Mouse (Mus musculus) hindbrain, embryonic 14.5 days (tissue): ENCODE results near the gene Elmo1. TPM values are rescaled to one million over a fixed set of nuclear protein-coding genes. Genes with fewer than 3 reads are reported as not detected.

ENCODE experiments used
- ATAC-seq: fragments of 200-750 bp; cut with Nextera tagmentation; 2 replicates; pipeline ENCODE4 v1.8.0; 2017; ENCODE audit warnings: moderate number of reproducible peaks, mild to moderate bottlenecking, moderate TSS enrichment, moderate library complexity; ENCODE audit not compliant: low FRiP score
- DNase-seq: peaks from one replicate; pipeline ENCODE4 v3.0.0-alpha.2; 2015; ENCODE audit warnings: low spot score
- H3K27ac ChIP-seq: fragments of 300-500 bp; sonication (generic); 2 replicates; pipeline ENCODE4 v1.5.1; 2014; ENCODE audit warnings: mild to moderate bottlenecking, moderate library complexity
- H3K27me3 ChIP-seq: fragments of 300-500 bp; sonication (generic); 2 replicates; pipeline ENCODE4 v1.6.1; 2014; ENCODE audit warnings: mild to moderate bottlenecking, low read length, mixed read lengths; ENCODE audit not compliant: control insufficient read depth, insufficient read depth
- H3K36me3 ChIP-seq: fragments of 300-500 bp; sonication (generic); replicated peaks from 2 replicates; pipeline ENCODE4 v1.6.1; 2014; ENCODE audit not compliant: control insufficient read depth, insufficient read depth
- H3K4me1 ChIP-seq: fragments of 300-500 bp; sonication (generic); replicated peaks from 2 replicates; pipeline ENCODE4 v1.6.1; 2014; ENCODE audit warnings: antibody characterized with exemption, low read length, mixed read lengths; ENCODE audit not compliant: control insufficient read depth, insufficient read depth
- H3K4me2 ChIP-seq: fragments of 300-500 bp; sonication (generic); replicated peaks from 2 replicates; pipeline ENCODE4 v1.6.1; 2014; ENCODE audit warnings: mild to moderate bottlenecking, moderate library complexity
- H3K4me3 ChIP-seq: fragments of 300-500 bp; sonication (generic); replicated peaks from 2 replicates; pipeline ENCODE4 v1.5.1; 2014; ENCODE audit warnings: mild to moderate bottlenecking, low read length
- H3K9ac ChIP-seq: fragments of 300-500 bp; sonication (generic); 2 replicates; pipeline ENCODE4 v1.6.1; 2014
- H3K9me3 ChIP-seq: fragments of 300-500 bp; sonication (generic); 2 replicates; pipeline ENCODE4 v1.6.1; 2016; ENCODE audit warnings: low read length; ENCODE audit not compliant: control insufficient read depth
- WGBS: fragments of 180-500 bp; shearing (Covaris S2); extraction: QIAGEN DNeasy Blood & Tissue Kit; methylation state at CpG from one replicate; pipeline ENCODE4 v1.1.7; 2014; 5-methylcytosine and 5-hydroxymethylcytosine counted together
- polyA plus RNA-seq: library from polyadenylated mRNA; unstranded; fragments of >200 nt; fragmentation: Nextera tagmentation; extraction: Ambion mirVana; gene quantifications from 2 replicates; pipeline ENCODE4 v1.2.1, GENCODE M21; 2014

Gene Elmo1
- polyA plus RNA-seq, 1 experiment from 2014 or later: 41.9 TPM

DNA sequence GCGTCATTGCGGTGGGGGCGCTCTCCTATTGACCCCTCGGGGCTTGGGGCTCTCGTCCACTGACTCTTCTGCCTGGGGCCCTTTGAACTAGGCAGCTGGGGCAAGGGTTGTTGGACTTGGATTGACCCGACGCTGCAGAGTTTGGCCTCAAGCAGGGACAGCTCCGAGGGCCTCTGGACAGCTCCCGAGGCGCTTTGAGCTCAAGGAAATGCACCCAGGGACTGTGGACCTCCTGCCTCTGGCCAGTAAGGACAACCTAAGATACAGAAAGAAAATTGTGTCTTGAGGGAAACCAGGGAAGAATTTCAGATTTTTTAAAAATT, 1.2 kb downstream of the Elmo1 start:
- Histone ChIP-seq H3K4me2 (peak overlapping the region; percentile 98), H3K9me3 (no peaks in the 10 kb centered on the region), H3K27me3 (peaks cover 7% of the 10 kb centered on the region), H3K9ac (peak overlapping the region; percentile 77), H3K4me1 (no peaks in the 10 kb centered on the region), H3K4me3 (peak overlapping the region; percentile 65), H3K27ac (no peak overlapping the region), H3K36me3 (no peaks in the 10 kb centered on the region)
- ATAC-seq (no peak), DNase-seq (no peak)
- WGBS: 1% methylated on average over 10 of the region's 10 CpGs

GRCm38 (mm10) chr13:20092301-20092700, 1.9 kb downstream of the Elmo1 start:
- H3K4me2 ChIP-seq: no peak overlapping the region
- no peak overlapping the region for H3K4me3 ChIP-seq

DNA sequence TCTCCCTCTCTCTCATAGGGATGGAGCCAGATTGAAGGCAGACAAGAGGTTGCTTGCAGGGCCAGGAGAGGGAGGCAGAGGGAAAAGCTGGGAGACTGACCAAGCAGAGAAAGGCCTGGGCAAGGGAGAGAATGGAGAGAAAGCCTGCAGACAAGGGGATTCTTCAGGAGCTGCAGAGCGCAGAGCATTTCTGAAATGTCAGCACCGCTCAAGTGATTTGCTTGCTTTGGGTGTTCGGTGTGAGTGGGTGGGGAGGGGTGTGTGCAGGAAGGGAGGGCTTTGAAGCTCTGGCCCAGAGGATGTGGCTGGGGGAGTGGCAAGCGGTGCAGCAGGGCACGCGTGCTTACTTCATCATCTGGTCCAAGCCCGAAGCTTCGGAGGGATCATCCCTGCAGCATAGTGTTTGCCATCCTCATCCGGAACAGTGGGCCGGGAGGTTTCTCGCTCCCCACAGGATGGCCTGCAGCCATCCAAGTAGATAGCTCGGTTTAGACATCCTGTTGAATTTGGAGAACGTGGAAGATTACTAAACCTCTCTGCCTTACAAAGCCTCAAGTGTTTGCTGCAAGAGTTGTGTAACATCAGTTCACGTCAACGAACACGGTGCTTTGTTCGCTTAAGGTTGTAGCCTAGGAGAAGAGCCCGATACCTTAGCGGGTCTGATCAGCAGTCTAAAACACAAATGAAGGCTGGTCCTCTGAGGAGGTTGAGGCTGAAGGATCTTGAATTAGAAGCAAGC, 3.1 kb downstream of the Elmo1 start:
- Histone ChIP-seq H3K36me3 (no peaks in the 10 kb centered on the region), H3K27ac (no peak overlapping the region), H3K4me2 (no peak overlapping the region), H3K9me3 (no peaks in the 10 kb centered on the region), H3K4me1 (no peaks in the 10 kb centered on the region), H3K9ac (no peak overlapping the region), H3K27me3 (peaks cover 3% of the 10 kb centered on the region; the same call in 1 of the 2 replicates), H3K4me3 (no peak overlapping the region)
- 72% methylated on average over 19 of the region's 19 CpGs for WGBS
- ATAC-seq: no peak
- no peak for DNase-seq

More at GRCm38 (mm10) chr13:20092301-20092700, 1.9 kb downstream of the Elmo1 start:
- no peak overlapping the region for H3K9ac ChIP-seq
- no peaks in the 10 kb centered on the region for H3K4me1 ChIP-seq
- WGBS: 88% methylated on average over 3 of the region's 3 CpGs
- DNase-seq: no peak
- H3K27me3 ChIP-seq: peaks cover 7% of the 10 kb centered on the region
- no peak overlapping the region for H3K27ac ChIP-seq
- ATAC-seq: no peak
- no peaks in the 10 kb centered on the region for H3K9me3 ChIP-seq
- no peaks in the 10 kb centered on the region for H3K36me3 ChIP-seq

- Histone ChIP-seq H3K4me2 (no peak overlapping the region), H3K27ac (no peak overlapping the region), H3K9ac (no peak overlapping the region), H3K9me3 (no peaks in the 10 kb centered on the region), H3K36me3 (no peaks in the 10 kb centered on the region), H3K4me1 (0 out of 2 replicates have a peak, but pooled peaks cover 4% of the 10 kb centered on the region), H3K27me3 (no peaks in the 10 kb centered on the region), H3K4me3 (no peak overlapping the region)
- ATAC-seq: no peak
- 94% methylated on average over 4 of the region's 4 CpGs for WGBS
- no peak for DNase-seq
These were observed 4.7 kb downstream of the Elmo1 start for GRCm38 (mm10) chr13:20094916-20095700.

DNA sequence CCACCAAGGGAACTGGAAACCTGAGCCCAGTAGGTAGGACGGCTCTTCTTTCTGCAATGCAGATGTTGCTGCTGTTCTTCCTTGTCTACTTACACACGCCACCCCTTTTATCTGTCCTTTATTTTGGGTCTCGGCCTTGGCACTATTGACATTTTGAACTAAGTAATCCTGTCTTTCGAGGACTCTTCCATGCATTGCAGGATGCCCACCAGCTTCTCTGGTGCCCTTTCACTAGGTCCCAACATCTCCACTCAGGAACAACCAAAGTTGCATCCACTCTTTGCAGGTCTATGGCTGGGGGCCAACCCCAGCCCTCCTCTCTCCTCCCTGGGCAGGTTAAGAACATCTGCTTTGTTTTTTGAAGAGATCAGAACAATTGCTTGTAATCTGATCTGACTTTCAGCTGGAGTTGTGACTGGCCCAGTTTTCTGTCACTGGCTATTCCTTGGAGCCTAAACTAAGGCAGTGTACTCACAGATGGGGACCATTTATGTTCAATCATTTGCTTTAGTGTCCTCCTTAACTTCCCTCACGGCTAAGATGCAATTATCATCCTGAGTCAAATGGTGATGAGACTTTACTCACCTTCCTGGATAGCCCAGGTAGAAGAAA, 6.7 kb downstream of the Elmo1 start:
- 0 out of 2 replicates have a peak, but pooled peaks cover 4% of the 10 kb centered on the region for H3K4me1 ChIP-seq
- H3K9ac ChIP-seq: no peak overlapping the region
- WGBS: 53% methylated on average over 5 of the region's 5 CpGs
- H3K4me3 ChIP-seq: no peak overlapping the region
- no peaks in the 10 kb centered on the region for H3K36me3 ChIP-seq
- no peak overlapping the region for H3K27ac ChIP-seq
- H3K9me3 ChIP-seq: no peaks in the 10 kb centered on the region
- H3K27me3 ChIP-seq: no peaks in the 10 kb centered on the region
- ATAC-seq (no peak), DNase-seq (no peak)
- no peak overlapping the region for H3K4me2 ChIP-seq

GRCm38 (mm10) chr13:20097934-20098593, 7.7 kb downstream of the Elmo1 start:
- 65% methylated on average over 5 of the region's 5 CpGs for WGBS
- H3K27me3 ChIP-seq: no peaks in the 10 kb centered on the region

GRCm38 (mm10) chr13:20098594-20098965, 8.2 kb downstream of the Elmo1 start:
- no peak for ATAC-seq
- H3K4me3 ChIP-seq: no peak overlapping the region
- H3K9ac ChIP-seq: no peak overlapping the region
- 79% methylated on average over 3 of the region's 3 CpGs for WGBS
- no peak overlapping the region for H3K27ac ChIP-seq
- H3K9me3 ChIP-seq: no peaks in the 10 kb centered on the region
- DNase-seq: no peak
- H3K4me2 ChIP-seq: no peak overlapping the region
- H3K36me3 ChIP-seq: no peaks in the 10 kb centered on the region
- 0 out of 2 replicates have a peak, but pooled peaks cover 4% of the 10 kb centered on the region for H3K4me1 ChIP-seq
- no peaks in the 10 kb centered on the region for H3K27me3 ChIP-seq

More at GRCm38 (mm10) chr13:20097934-20098593, 7.7 kb downstream of the Elmo1 start:
- Histone ChIP-seq H3K4me1 (0 out of 2 replicates have a peak, but pooled peaks cover 4% of the 10 kb centered on the region), H3K9me3 (no peaks in the 10 kb centered on the region), H3K9ac (no peak overlapping the region), H3K36me3 (no peaks in the 10 kb centered on the region), H3K4me2 (no peak overlapping the region), H3K27ac (no peak overlapping the region), H3K4me3 (no peak overlapping the region)
- ATAC-seq (no peak), DNase-seq (no peak)

- DNase-seq (no peak), ATAC-seq (no peak)
- no peak overlapping the region for H3K4me2 ChIP-seq
- H3K4me1 ChIP-seq: 0 out of 2 replicates have a peak, but pooled peaks cover 4% of the 10 kb centered on the region
- H3K27ac ChIP-seq: no peak overlapping the region
- no peaks in the 10 kb centered on the region for H3K9me3 ChIP-seq
- WGBS: 11% methylated on average over 4 of the region's 4 CpGs
- no peaks in the 10 kb centered on the region for H3K36me3 ChIP-seq
- H3K27me3 ChIP-seq: no peaks in the 10 kb centered on the region
- no peak overlapping the region for H3K4me3 ChIP-seq
- no peak overlapping the region for H3K9ac ChIP-seq
These were observed 9.2 kb downstream of the Elmo1 start for GRCm38 (mm10) chr13:20099546-20099945.

DNA sequence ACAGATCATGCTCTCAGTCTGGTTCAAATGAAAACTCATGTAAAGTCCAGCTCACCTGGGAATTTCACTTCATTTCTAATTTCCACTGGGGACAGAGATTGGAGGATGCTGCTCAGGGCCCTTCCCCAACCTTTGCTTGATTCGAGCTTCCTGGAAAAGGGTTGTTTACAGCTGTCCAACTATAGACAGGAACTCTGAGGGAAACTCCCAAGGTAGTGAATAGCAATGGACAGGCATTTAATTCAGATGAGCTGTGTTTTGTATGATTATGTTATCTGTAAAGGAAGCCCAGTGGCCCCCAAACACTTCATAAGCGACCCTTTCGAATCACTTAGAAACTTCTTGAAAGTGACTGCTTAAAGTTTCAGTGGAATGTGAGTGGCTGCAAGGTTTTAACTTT, 10.0 kb downstream of the Elmo1 start:
- 80% methylated on average over 3 of the region's 3 CpGs for WGBS
- H3K9me3 ChIP-seq: no peaks in the 10 kb centered on the region
- H3K27me3 ChIP-seq: no peaks in the 10 kb centered on the region
- ATAC-seq: no peak
- H3K4me3 ChIP-seq: no peak overlapping the region
- no peak overlapping the region for H3K4me2 ChIP-seq
- no peak overlapping the region for H3K9ac ChIP-seq
- no peak for DNase-seq
- H3K36me3 ChIP-seq: no peaks in the 10 kb centered on the region
- 0 out of 2 replicates have a peak, but pooled peaks cover 4% of the 10 kb centered on the region for H3K4me1 ChIP-seq
- H3K27ac ChIP-seq: no peak overlapping the region
